Mouse (Mus musculus) adrenal gland (tissue): ENCODE data around the gene Ssu2.

Experiments
- intact Hi-C: fragments of 180-260 bp; cut with DNase I; formaldehyde crosslinking; loops from one replicate; pipeline ENCODE4 v1.15.1; 2025

The Ssu2 gene

GRCm38 (mm10) chr6:112359341-112359740, 28.5 kb downstream of the Ssu2 start:
- intact Hi-C loops, result no loop called here

GRCm38 (mm10) chr6:112350452-112350851, 37.4 kb downstream of the Ssu2 start:
- intact Hi-C loops, result no loop called here

DNA sequence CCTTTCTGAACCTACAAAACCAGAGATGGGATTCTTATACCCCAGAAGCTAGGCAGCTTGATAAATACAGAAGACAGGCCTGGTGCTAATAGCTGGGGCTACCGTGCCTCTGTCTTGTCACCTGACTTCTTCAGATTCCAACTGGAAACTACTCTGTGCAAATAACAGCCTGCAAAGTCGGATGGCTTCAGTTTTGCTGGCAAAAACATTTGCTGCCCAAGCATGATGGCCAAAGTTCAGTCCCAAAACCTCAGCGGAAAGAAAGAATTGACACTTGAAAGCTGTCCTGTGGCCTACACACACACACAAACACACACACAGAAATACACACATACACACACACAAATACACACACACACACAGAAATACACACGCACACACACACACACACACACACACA, 48.8 kb downstream of the Ssu2 start:
- intact Hi-C loops, result no loop called here

DNA sequence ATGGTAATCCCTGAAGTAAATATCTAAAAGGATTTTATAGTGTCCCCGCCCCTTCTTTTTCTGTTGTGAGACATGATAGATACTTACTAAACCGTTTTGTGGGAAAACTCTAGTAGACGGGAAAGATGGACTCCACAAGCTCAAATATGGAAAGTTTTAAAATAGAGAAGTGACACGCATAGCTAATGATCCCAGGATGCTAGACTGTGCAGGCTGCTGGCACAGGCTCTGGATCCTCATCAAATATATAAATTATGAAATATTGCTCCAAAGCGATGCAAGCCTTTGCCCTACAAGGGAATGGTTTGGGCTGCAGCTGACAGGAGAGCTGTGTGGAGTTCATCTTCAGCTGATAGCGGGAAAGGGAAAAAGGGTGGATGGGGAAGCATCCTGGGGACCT, 50.2 kb downstream of the Ssu2 start:
- intact Hi-C loops, result no loop called here

DNA sequence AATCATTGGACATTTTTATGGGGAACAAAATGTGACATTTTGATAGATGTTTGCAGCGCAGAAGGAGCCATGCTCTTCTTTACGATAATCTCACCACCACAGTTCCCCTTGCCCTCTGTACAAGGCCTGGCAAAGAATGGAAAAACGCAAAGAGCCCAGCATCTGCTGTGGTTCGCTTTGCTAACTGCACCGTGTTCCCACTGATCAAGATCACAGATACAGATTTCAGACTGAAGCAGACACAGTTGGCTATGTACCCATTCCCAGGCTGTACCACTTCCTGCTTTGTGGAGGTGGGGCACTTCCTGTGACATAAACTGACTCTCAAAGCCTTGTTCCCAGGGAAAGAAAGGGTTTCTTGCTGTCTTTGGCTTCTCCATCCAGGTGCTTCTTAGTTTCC, 53.9 kb downstream of the Ssu2 start:
- intact Hi-C loops, result no loop called here

GRCm38 (mm10) chr6:112331223-112331598, 56.6 kb downstream of the Ssu2 start:
- intact Hi-C loops, result no loop called here

DNA sequence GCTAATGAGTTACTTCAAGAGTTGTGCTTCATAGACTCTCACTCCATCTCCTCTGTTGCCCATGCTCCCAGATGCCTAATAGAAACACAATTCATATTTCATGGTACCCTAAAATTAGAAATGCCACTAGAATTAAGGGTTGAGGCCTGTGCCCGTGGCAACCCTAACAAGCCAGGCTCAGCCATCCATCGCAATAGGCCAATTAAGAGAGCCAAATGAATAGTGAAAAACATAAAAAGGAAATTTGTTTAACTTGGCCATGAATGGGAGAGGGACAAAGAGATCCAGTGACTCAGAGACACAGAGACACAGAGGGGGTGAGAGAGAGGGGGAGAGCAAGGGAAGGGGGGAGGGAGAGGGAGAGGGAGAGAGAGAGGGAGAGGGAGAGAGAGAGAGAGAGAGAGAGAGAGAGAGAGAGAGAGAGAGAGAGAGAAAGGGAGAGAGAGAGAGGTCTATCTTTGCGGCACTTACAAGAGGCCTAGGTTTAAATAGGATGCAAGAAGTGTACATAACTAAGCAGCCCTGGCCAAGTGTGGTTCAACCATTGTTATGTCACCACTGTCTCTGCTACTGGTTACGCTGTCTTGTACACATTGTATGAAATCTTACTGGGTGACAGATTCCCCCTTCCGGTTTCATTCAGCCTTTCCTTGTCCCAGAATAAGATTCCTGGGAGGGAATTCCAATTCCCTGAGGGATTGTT, 57.2 kb downstream of the Ssu2 start:
- intact Hi-C loops, result no loop called here

DNA sequence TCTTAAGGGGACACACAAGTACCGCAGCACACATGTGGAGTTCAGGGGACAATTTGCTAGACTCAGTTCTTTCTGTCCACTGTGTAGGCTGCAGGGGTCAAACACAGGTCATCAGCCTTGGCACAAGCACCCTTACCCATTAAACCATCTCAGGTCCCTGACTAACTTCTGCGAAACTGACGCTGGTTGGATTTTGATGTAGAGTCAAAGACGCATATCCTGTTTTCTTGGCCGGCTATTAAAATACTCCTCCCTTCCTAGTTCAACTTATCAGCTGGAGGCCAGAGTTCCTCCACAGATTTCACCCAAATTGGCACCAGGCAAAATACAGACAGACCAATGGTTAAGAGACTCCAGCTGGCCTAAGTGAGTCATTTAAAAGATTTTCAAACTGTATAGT, 60.0 kb downstream of the Ssu2 start:
- intact Hi-C loops, result no loop called here

GRCm38 (mm10) chr6:112325213-112325612, 62.6 kb downstream of the Ssu2 start:
- intact Hi-C loops, result no loop called here

DNA sequence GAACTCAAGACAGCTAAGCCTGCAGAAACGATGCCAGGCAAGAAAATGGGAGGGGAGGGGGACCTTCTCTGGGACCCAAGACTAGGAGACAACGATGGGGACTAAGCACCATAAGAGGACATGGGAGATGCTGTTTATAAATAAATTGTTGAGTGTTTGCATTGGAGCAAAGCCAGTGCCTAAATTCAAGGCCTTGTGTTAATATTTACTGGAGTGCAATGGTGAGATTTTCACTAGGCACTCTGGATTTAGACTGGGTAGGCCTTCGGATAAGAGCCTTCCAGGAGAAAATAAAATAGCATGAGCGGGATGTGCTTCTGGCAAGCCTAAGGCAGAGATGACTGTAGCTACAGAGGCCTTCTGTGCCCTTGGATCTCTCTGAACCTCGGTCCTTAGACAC, 64.9 kb downstream of the Ssu2 start:
- intact Hi-C loops, result no loop called here

DNA sequence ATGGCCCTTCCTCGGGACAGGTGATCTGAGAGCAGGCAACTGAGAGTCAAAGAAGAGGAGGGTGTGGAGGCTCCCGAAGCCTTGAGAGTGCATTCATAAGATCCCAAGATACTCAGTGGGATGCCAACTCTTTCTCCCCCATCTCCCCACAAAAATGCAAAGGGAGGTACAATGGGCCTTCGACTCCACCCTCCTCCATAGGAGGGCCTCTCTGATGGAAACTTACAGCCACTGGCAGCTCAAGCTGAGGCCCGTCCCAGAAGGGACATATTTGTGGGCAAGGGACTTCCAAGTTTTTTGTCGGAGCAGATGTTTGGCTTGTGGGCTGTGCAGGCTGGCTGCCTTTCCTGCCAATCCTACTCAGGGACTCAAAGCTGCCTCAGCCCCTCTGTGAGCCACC, 67.1 kb downstream of the Ssu2 start:
- intact Hi-C loops, result no loop called here

GRCm38 (mm10) chr6:112319449-112319848, 68.4 kb downstream of the Ssu2 start:
- intact Hi-C loops, result no loop called here

- intact Hi-C loops, result no loop called here
Observed at GRCm38 (mm10) chr6:112311385-112311784, 76.4 kb downstream of the Ssu2 start.

DNA sequence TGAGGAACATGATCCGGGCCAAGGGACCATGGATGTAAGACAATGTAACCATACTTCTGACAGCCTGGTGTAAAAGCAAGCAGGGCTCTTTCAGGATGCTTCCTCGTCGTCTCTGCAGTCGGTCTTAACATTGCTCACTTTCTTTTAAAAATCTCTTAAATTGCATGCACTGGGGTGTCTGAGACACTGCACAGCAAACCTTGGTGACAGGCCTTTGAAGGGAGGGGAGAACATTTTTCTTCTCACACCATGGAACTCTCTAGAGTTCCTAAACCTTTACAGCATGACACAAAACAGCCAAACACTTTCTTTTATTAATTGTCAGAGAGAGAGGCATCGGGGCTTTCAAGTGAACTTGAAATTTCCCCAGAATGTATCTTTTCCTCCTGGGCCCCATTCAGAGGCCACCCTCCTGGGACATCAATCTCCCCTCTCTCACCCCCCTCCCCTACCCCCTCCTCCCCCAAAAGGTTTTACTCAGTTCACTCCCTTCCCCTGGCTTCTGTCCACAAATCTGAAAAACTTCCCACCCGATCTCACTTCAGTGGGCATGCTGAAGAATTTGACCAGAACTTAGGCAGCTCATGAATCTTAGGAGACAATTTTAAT, 78.4 kb downstream of the Ssu2 start:
- intact Hi-C loops, result no loop called here
